ENCODE assay signal across 16 mouse cellular contexts in the genomic region with DNA sequence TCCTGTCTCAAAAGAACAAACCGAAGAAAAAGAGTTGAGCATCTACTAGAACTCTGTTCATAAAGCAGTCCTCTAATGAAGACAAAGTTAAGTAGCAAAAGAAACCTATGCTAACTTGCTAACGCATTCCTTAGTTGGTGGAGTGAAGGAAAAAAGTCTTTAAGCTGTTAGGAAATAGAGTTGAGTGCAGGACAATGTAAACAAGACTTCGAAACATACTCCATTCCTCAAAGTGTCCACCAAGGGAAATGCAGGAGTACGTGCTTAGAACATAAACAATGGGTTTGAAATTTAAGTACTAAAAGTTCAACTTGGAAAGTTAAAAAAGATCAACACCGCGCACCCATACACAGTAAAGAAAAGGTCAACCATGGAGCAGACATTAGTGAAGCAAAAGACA.
"Had no signal": no experiment of that assay in that cellular context is flagged by ENCODE, and none has a peak within 500 bp of the region (broad histone marks: within the 10 kb centered on the region; RNA-seq: fewer than 3 reads in every experiment).

No protein-coding gene starts in this region.

- H3K4me1 ChIP-seq: neural tube, embryonic 13.5 days; neural tube, embryonic 15.5 days; stomach, embryonic 15.5 days had no signal

- H3K4me2 ChIP-seq: neural tube, embryonic 13.5 days; neural tube, embryonic 15.5 days; stomach, embryonic 15.5 days had no signal

- H3K36me3 ChIP-seq: neural tube, embryonic 13.5 days; neural tube, embryonic 15.5 days; stomach, embryonic 15.5 days had no signal

- H3K27ac ChIP-seq: neural tube, embryonic 13.5 days; neural tube, embryonic 15.5 days; stomach, embryonic 15.5 days; stomach, postnatal 0 days had no signal

- H3K9ac ChIP-seq: neural tube, embryonic 13.5 days; neural tube, embryonic 15.5 days; stomach, embryonic 15.5 days had no signal

- H3K27me3 ChIP-seq: neural tube, embryonic 13.5 days; neural tube, embryonic 15.5 days; stomach, embryonic 15.5 days had no signal

- DNase-seq: retina, postnatal 1 day; right cerebral cortex, adult 18-20 months; right cerebral cortex, postnatal 14 days; right cerebral cortex, postnatal 25 days; right cerebral cortex, postnatal 4 days; spleen, adult 18-20 months; thymus, adult 18-20 months; thymus, adult 2 months; thymus, postnatal 14 days; thymus, postnatal 25 days; thymus, postnatal 36 days; thymus, postnatal 4 days had no signal

- H3K4me3 ChIP-seq: neural tube, embryonic 13.5 days; neural tube, embryonic 15.5 days; stomach, embryonic 15.5 days had no signal

- H3K9me3 ChIP-seq: neural tube, embryonic 13.5 days; neural tube, embryonic 15.5 days; stomach, embryonic 15.5 days had no signal
